Mouse (Mus musculus): ENCODE measurements around the gene Tbc1d15. TPM values are rescaled to one million over a fixed set of nuclear protein-coding genes. Genes with fewer than 3 reads are reported as not detected.

Gene Tbc1d15
- polyA plus RNA-seq, 1 experiment from 2014 or later, result 61.4 TPM

DNA sequence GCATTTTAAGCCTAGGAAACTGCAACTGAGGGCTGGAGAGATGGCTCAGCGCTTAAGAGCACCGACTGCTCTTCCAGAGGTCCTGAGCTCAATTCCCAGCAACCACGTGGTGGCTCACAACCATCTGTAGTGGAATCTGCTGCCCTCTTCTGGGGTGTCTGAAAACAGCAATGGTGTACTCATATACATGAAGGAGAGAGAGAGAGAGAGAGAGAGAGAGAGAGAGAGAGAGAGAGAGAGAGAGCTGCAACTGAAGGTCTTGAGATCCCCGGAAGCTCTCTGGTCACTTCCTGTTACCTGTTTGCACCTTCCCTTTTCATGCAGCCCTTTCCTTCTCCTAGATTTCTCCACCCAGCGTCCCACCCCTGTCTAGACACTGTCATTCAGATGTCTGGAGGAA lies 91.0 kb downstream of the Tbc1d15 start:
- 75% methylated on average over 5 of the region's 5 CpGs for WGBS

More for the DNA sequence above, 91.0 kb downstream of the Tbc1d15 start:
- H3K27me3 ChIP-seq (replicated peaks; ENCODE audit: control insufficient read depth, insufficient read depth, low read length), result no peaks in the 10 kb centered on the region
- H3K4me3 ChIP-seq (ENCODE audit: low read depth, low read length), result no peak overlapping the region
- H3K36me3 ChIP-seq (ENCODE audit: control insufficient read depth, insufficient read depth, low read length), result no peaks in the 10 kb centered on the region
- no peaks in the 10 kb centered on the region for H3K4me1 ChIP-seq (ENCODE audit: control insufficient read depth, insufficient read depth, low read length)
- no peaks in the 10 kb centered on the region for H3K9me3 ChIP-seq (ENCODE audit: control insufficient read depth, low read length)
- ATAC-seq (ENCODE audit: low read depth) (no peak), DNase-seq (ENCODE audit: low spot score) (no peak)
- H3K9ac ChIP-seq (ENCODE audit: low read depth, low read length), result no peak overlapping the region
- no peak overlapping the region for H3K27ac ChIP-seq (replicated peaks; ENCODE audit: low read depth, low read length)
- no peak overlapping the region for H3K4me2 ChIP-seq (ENCODE audit: low read depth, low read length)

Other genes starting within 250 kb of the Tbc1d15 start
- gene Tph2, start 66.4 kb downstream of the Tbc1d15 start, polyA plus RNA-seq (2014; fragmentation: Nextera tagmentation; extraction: Ambion mirVana), result 0.06 TPM in 1 of 2 replicates, not detected in the other
- 7.1 and 9.4 TPM in 2 replicates for gene Rab21, start 64.1 kb upstream of the Tbc1d15 start, polyA plus RNA-seq (2014; fragmentation: Nextera tagmentation; extraction: Ambion mirVana)
- gene Tmem19, start 111.0 kb upstream of the Tbc1d15 start, polyA plus RNA-seq (2014; fragmentation: Nextera tagmentation; extraction: Ambion mirVana), result 29.3 and 36.2 TPM in 2 replicates
- 14.3 and 15.6 TPM in 2 replicates for gene Thap2, start 133.0 kb upstream of the Tbc1d15 start, polyA plus RNA-seq (2014; fragmentation: Nextera tagmentation; extraction: Ambion mirVana)
- gene Zfc3h1, start 133.5 kb upstream of the Tbc1d15 start, polyA plus RNA-seq (2014; fragmentation: Nextera tagmentation; extraction: Ambion mirVana), result 26.6 and 27.4 TPM in 2 replicates